Mouse (Mus musculus) kidney, adult 9 months (tissue): ENCODE measurements around the gene Rpl41.
"Not testable (repeated sequence)": the region's sequence is repeated elsewhere in the genome, so short reads cannot be mapped to it uniquely, and the experiment has no call there.

Source experiments
- DNase-seq: peaks from one replicate; pipeline ENCODE4 v3.0.0; 2022

The Rpl41 gene

DNA sequence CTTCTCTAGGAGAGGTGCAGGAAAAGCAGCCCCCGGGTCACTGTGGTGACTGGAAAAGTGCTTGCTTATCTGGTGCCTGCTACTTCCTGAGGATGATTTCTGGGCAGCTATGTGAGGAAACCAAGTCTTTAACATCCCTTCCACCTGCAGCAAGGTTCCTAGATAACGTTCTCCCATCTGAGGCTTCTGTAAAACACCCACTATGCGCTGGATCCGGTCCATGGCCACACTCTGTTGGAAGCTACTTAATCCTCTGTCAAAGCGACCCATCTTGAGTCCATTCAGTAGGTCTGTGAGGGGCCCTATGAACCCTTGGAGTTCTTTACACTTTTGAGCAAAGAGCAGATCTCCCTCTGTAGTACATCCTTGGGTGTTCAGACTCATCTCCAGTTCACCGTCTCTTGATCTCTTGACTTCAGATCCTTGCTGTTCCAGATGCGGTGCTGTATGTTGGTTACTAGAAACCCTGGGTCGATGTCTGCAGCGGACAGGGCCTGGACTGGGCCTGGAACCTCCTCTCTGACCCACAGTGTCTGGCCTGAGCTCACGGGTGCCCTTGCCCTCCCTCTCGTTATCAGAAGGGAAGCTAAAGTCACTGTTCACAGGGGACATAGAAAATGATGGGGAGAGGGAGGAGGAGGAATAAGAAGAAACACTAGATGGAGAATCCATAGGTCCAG, 1.2 kb upstream of the Rpl41 start:
- not testable (repeated sequence) for DNase-seq

GRCm38 (mm10) chr10:128549682-128550057, 565 bp upstream of the Rpl41 start:
- DNase-seq = peak; percentile 42

DNA sequence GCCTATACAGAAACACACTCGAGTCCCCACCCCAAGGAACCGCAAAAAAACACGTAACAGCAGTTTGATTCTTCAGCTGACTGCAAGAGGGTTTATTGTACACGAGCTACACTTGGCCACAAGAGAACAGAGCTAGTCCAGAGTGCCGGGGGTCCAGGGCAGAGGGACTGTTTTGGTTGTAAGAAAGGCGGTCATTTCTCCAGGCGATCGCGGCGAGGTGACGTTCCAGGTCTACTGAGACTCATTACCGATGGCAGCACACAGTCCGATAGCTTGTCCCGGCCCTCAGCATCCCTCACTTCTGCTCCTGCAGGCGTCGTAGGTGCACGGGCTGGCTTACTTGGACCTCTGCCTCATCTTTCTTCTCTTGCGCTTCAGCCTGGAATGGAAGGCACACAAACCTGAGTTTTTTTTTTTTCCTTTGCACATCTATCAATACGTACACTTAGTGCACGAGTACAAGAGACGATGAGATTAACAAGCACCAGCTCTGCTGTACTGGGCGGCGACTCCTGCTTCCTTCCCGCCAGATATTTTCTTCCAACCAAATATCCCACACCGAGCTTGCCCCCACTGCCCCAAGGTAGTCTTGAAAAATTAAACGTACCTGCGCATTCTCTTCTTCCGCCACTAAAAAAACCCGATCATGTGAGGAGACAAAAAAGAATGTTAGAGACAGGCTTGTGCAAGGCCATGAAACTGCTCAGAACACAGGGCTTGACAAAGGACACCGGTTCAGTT, 884 bp downstream of the Rpl41 start:
- DNase-seq = not testable (repeated sequence)

- peak; percentile 98 for DNase-seq
Observed at GRCm38 (mm10) chr10:128547361-128548032, 1.6 kb downstream of the Rpl41 start, which contains the start of gene Zc3h10. Gene Zc3h10 (minus strand): TSS chr10:128547774.

DNA sequence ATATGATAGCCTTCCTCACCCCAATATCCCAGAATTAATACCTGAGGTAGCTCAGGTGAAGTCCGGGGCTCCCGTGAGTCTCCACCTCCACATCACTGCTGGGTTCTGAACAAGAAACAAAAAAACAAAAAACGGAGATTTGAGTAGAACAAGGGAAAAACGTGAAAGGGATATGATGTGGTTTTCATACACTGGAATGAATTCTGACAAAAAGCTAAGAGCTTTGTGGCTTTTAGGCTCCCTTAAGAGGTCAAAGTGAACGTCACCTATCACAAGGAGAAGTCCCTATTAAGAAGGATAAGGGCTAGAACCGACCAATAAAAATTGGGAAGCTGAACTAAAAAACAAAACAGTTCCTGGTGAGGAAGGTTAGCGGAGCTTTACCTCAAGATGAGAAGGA, 2.3 kb downstream of the Rpl41 start:
- no peak for DNase-seq

DNA sequence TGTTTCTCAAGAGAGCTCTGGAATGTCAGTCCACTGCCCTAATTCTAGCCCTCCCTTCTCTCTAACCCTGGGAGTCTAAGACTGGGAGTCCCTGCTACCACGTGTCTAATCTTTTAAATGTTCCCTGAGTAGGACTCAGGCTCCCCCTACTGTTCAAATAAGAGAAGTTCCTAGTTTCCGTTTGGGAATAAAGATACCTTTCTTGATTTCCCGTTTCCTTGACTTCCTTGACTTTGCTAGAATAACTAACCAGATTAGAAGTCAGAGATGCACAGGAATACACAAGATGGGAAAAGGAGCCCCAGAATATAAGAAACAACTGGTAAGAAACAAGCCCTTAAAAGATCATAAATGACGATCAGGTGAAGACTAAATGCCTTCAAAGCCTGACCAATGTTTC, 2.7 kb downstream of the Rpl41 start:
- DNase-seq = peak; percentile 69

GRCm38 (mm10) chr10:128545570-128545898, 3.6 kb downstream of the Rpl41 start:
- no peak for DNase-seq

GRCm38 (mm10) chr10:128544674-128545569, 4.2 kb downstream of the Rpl41 start:
- DNase-seq = peak; percentile 22

GRCm38 (mm10) chr10:128544151-128544657, 4.9 kb downstream of the Rpl41 start:
- no peak for DNase-seq

DNA sequence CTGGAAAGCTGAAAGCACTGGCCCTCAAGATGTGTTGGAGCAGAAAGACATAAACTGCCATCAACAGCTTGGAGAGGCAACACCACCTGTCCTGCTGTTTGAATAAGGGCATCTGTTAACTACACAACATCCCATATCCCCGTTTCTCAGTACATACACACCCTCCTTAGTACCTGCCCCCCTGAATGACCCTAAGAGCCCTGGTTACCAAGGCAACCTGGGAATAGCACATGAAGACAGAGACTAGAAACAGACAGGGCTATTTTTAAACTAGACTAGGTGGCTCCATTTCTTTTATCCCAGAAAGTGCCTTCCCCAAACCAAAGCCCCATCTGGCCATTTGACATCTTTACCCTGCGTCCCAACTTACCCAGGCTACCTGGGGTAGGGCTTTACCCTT, 6.0 kb downstream of the Rpl41 start:
- no peak for DNase-seq

GRCm38 (mm10) chr10:128538340-128538870, 10.7 kb downstream of the Rpl41 start:
- no peak for DNase-seq

DNA sequence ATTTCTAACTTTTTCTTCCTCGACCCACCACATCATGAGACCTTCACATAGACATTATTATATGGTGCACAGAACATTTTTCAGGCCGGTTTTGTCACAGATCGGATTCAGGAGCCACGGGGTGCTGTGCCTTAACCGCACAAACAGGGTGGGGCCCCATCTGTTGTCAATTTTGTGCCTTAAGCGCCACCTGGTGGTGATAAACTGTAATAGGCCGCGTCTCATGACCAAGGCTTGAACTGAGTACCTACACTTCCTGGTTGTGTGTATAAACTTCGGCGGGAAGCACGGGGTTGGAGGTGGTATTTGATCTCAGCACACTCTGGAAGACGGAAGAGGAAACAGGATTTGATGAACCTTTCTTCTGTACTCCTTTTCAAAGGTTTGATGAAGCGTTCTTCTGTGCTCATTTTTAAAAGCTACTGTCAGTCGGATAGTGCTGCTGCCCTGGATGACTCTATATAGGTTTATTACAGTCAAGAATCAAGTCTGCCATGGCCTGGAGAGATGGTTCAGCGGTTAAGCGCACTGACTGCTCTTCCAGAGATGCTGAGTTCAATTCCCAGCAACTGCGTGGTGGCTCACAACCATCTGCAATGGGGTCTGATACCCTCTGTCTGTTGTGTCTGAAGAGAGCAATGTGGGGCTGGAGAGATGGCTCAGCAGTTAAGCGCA, 12.7 kb downstream of the Rpl41 start:
- DNase-seq = peak; percentile 95

DNA sequence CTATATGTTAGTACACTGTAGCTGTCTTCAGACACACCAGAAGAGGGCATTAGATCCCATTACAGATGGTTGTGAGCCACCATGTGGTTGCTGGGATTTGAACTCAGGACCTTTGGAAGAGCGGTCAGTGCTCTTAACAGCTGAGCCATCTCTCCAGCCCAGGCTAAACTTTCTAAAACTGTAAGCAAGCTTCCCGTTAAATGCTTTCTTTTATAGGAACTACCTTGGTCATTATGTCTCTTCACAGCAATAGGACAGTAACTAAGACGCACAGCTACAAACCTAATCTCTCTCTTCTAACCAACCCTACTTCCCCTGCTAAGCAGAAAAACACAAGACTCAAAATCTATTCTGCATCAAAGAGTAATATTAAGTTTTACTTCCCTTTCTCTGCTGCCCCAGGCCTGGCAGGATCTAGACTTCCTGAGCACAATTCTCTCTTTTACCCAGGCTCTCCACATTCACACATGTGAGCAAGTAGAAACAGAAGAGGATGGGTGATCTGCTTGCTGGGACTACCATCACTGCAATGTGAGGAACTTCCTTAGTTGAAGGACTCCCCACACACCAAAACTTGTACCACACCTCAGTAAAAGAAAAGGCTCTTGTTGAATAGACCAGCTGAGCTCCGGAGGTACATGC, 13.4 kb downstream of the Rpl41 start:
- DNase-seq = no peak

DNA sequence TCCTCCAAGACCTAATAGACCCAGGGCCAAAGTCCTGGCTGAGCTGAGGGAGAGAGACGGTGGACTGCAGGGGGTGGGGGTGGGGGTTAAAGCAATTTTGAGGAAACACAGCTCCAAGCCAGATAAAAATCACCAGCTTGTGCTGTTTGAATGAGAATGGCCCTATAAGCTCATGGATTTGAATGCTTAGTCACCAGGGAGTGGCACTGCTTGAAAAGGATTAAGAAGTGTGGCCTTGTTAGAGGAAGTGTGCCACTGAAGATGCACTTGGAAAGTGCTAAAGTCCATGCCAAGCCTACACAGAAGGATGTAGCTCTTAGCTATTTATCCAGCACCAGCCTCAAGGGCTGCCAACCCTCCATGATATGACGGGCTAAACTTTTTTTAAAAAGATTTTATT, 13.9 kb downstream of the Rpl41 start:
- DNase-seq = no peak

- no peak for DNase-seq
Observed at GRCm38 (mm10) chr10:128526366-128527356, 22.4 kb downstream of the Rpl41 start.

GRCm38 (mm10) chr10:128525671-128526308, 23.3 kb downstream of the Rpl41 start, which contains the start of gene Esyt1:
Gene Esyt1 (minus strand): TSS chr10:128525871.
- peak; percentile 98 for DNase-seq

DNA sequence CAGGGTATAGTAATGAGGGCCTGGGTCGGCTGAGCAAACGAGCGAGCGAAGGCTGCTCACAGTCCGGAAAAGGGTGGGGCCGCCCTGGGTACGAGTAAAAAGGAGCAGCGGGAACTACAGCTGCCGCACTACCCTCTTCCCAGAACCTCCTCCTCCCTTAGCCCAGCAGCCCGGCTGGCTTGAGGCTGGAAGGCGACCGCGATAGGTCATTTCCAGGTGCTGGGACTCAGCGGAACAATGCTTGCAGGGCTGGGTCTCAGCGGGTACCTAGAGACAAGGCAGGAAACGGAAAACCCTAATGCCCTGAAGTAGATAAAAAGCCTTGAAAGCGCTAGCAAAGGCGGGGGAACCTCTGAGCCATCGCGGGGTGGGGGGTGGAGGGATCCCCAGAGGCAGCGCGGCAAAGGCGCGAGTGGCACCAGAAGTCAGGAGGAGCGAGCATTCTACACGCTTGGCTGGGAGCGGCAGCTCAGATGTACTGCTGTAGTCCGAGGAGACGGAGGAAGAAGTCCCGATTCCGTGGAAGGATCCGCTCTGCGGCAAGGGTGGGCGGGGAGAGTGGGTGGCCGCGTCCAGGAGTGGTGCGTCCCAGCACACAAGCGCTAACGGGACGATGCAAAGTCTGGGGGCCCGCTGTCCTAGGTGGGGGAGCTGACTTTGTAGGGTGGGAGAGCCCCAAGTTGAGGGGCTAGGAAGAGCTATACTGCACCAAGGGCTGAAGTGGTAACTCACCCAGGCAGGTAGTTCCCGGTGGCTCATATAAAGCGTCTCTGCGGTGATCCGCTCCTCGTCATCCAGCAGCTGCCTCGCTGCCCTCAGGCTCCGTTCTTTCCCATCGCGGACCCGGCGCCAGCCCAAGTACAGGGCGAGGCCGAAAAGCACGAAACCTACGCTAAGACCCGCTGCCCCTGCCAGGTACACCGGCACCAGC, 24.1 kb downstream of the Rpl41 start:
- DNase-seq = peak; percentile 35

GRCm38 (mm10) chr10:128524111-128524731, 24.9 kb downstream of the Rpl41 start:
- no peak for DNase-seq
